Mouse (Mus musculus) heart, adult 18-20 months (tissue): ENCODE data around the gene Lsmem1. TPM values are rescaled to one million over a fixed set of nuclear protein-coding genes. Genes with fewer than 3 reads are reported as not detected.
"Not testable (repeated sequence)": the region's sequence is repeated elsewhere in the genome, so short reads cannot be mapped to it uniquely, and the experiment has no call there.

ENCODE experiments used
- DNase-seq, 2 experiments: peaks; one replicate each; pipeline ENCODE4 v3.0.0; 2021 to 2022; ENCODE audit warnings: mixed read lengths in 1 of 2
- total RNA-seq, 2 experiments: library from RNA; stranded (reverse); gene quantifications; 2 replicates each; pipeline ENCODE4 v1.2.3; 2021

Gene Lsmem1
- total RNA-seq, 2 experiments from 2014 or later, result 50.9 to 60.2 TPM

- DNase-seq, result no peak
These were observed 15.9 kb upstream of the Lsmem1 start for GRCm38 (mm10) chr12:40214888-40215876.

- DNase-seq, result no peak
These were observed 9.8 kb upstream of the Lsmem1 start for GRCm38 (mm10) chr12:40209049-40209448.

GRCm38 (mm10) chr12:40207909-40208308 lies 8.6 kb upstream of the Lsmem1 start:
- no peak for DNase-seq

- no peak for DNase-seq
These were observed 3.1 kb upstream of the Lsmem1 start for GRCm38 (mm10) chr12:40202161-40203035.

- no peak for DNase-seq
These were observed 1.4 kb upstream of the Lsmem1 start for GRCm38 (mm10) chr12:40200484-40201235.

- DNase-seq, result peak; percentile 75 to 85
These were observed 609 bp upstream of the Lsmem1 start for GRCm38 (mm10) chr12:40199795-40200402.

- DNase-seq, result peak; percentile 67 to 77
These were observed 863 bp downstream of the Lsmem1 start for GRCm38 (mm10) chr12:40198427-40198826.

GRCm38 (mm10) chr12:40198019-40198418 lies 1.3 kb downstream of the Lsmem1 start:
- peak in 1 of 2 experiments; percentile 21 for DNase-seq

GRCm38 (mm10) chr12:40197511-40197910 lies 1.8 kb downstream of the Lsmem1 start:
- DNase-seq, result peak; percentile 55 to 58

- DNase-seq, result no peak
These were observed 13.8 kb downstream of the Lsmem1 start for GRCm38 (mm10) chr12:40185474-40185873.

- DNase-seq, result peak; percentile 24 to 58
These were observed 22.2 kb downstream of the Lsmem1 start for GRCm38 (mm10) chr12:40177089-40177488.

GRCm38 (mm10) chr12:40176158-40176557 lies 23.1 kb downstream of the Lsmem1 start:
- no peak for DNase-seq

- DNase-seq, result not testable (repeated sequence)
These were observed 24.1 kb downstream of the Lsmem1 start for GRCm38 (mm10) chr12:40175171-40175570.

GRCm38 (mm10) chr12:40171637-40172036 lies 27.7 kb downstream of the Lsmem1 start:
- DNase-seq, result no peak

GRCm38 (mm10) chr12:40169675-40170074 lies 29.6 kb downstream of the Lsmem1 start:
- DNase-seq, result no peak

GRCm38 (mm10) chr12:40164621-40165020 lies 34.7 kb downstream of the Lsmem1 start:
- DNase-seq, result peak; percentile 8 to 45

GRCm38 (mm10) chr12:40160777-40161176 lies 38.5 kb downstream of the Lsmem1 start:
- DNase-seq, result no peak

- no peak for DNase-seq
These were observed 45.1 kb downstream of the Lsmem1 start for GRCm38 (mm10) chr12:40154188-40154587.

- no peak for DNase-seq
These were observed 46.8 kb downstream of the Lsmem1 start for GRCm38 (mm10) chr12:40152353-40153069.

- no peak for DNase-seq
These were observed 52.0 kb downstream of the Lsmem1 start for GRCm38 (mm10) chr12:40147319-40147718.

GRCm38 (mm10) chr12:40146510-40146909 lies 52.8 kb downstream of the Lsmem1 start:
- no peak for DNase-seq
